Mouse (Mus musculus) activated CD4-positive, CD25-positive, alpha-beta regulatory T cell, adult 4 months (primary cell): ENCODE measurements around the gene Ints7. TPM values are rescaled to one million over a fixed set of nuclear protein-coding genes. Genes with fewer than 3 reads are reported as not detected.
A peak's percentile ranks its signal among the peaks of the same experiment; 100 is the strongest.

Experiments
- ATAC-seq: one replicate; pipeline ENCODE4 v1.8.0; 2017
- polyA plus RNA-seq, 2 experiments: library from polyadenylated mRNA; unstranded; fragments of 100-300 nt; shearing (Covaris generic); gene quantifications; one replicate each; pipeline ENCODE4 v1.2.1; 2017

Ints7 gene
- polyA plus RNA-seq: 10 to 100 TPM; 36.7 to 41.6 TPM

- ATAC-seq: peak; percentile 86
Observed at GRCm38 (mm10) chr1:191575458-191576247, at the start of gene Ints7, which contains the start of gene Dtl. Gene Ints7 (plus strand): TSS chr1:191575636. Gene Dtl (minus strand): TSS chr1:191575544.

GRCm38 (mm10) chr1:191527089-191527488 lies 48.3 kb upstream of the Ints7 start:
- no peak for ATAC-seq

- no peak for ATAC-seq
Observed at GRCm38 (mm10) chr1:191527921-191528612, 47.4 kb upstream of the Ints7 start.

- ATAC-seq: no peak
Observed at GRCm38 (mm10) chr1:191529406-191529805, 46.0 kb upstream of the Ints7 start.

GRCm38 (mm10) chr1:191531023-191531422 lies 44.4 kb upstream of the Ints7 start:
- no peak for ATAC-seq

GRCm38 (mm10) chr1:191534896-191535295 lies 40.5 kb upstream of the Ints7 start:
- ATAC-seq: no peak

- ATAC-seq: no peak
Observed at GRCm38 (mm10) chr1:191540300-191540699, 35.1 kb upstream of the Ints7 start.

- ATAC-seq: no peak
Observed at GRCm38 (mm10) chr1:191541014-191541413, 34.4 kb upstream of the Ints7 start.

- no peak for ATAC-seq
Observed at GRCm38 (mm10) chr1:191541619-191542018, 33.8 kb upstream of the Ints7 start.

GRCm38 (mm10) chr1:191543747-191544146 lies 31.7 kb upstream of the Ints7 start:
- ATAC-seq: no peak

- ATAC-seq: no peak
Observed at GRCm38 (mm10) chr1:191550786-191551185, 24.6 kb upstream of the Ints7 start.

GRCm38 (mm10) chr1:191557109-191557508 lies 18.3 kb upstream of the Ints7 start:
- ATAC-seq: no peak

- no peak for ATAC-seq
Observed at GRCm38 (mm10) chr1:191559779-191560178, 15.7 kb upstream of the Ints7 start.

GRCm38 (mm10) chr1:191562823-191563365 lies 12.5 kb upstream of the Ints7 start:
- peak; percentile 86 for ATAC-seq

- ATAC-seq: no peak
Observed at GRCm38 (mm10) chr1:191567859-191568258, 7.6 kb upstream of the Ints7 start.

- no peak for ATAC-seq
Observed at GRCm38 (mm10) chr1:191569625-191570024, 5.8 kb upstream of the Ints7 start.

GRCm38 (mm10) chr1:191570415-191570814 lies 5.0 kb upstream of the Ints7 start:
- no peak for ATAC-seq

- ATAC-seq: no peak
Observed at GRCm38 (mm10) chr1:191573906-191574639, 1.4 kb upstream of the Ints7 start.

- ATAC-seq: peak; percentile 9
Observed at GRCm38 (mm10) chr1:191574871-191575457, 472 bp upstream of the Ints7 start.

- peak; percentile 2 for ATAC-seq
Observed at GRCm38 (mm10) chr1:191579524-191579923, 4.1 kb downstream of the Ints7 start.

GRCm38 (mm10) chr1:191581641-191582040 lies 6.2 kb downstream of the Ints7 start:
- no peak for ATAC-seq

- ATAC-seq: no peak
Observed at GRCm38 (mm10) chr1:191583836-191584235, 8.4 kb downstream of the Ints7 start.
